Mouse (Mus musculus): ENCODE results near the gene Ina.

GRCm38 (mm10) chr19:46969286-46969985 lies 45.1 kb upstream of the Ina start:
- no peak for TF ChIP-seq TAL1 (IDR thresholded peaks at IDR 0.05; ENCODE audit: low read length)
- no peak for TF ChIP-seq GATA1 (IDR thresholded peaks at IDR 0.05; ENCODE audit: low read length)
